Mouse (Mus musculus) embryonic facial prominence, embryonic 14.5 days (tissue): ENCODE measurements at regions not wholly inside any gene's neighbourhood (a gene's known extent, or its start where the extent isn't known, plus 50 kb on each side); places are given as distances from the start of the nearest gene placed in this dataset.

Experiments used
- ATAC-seq: fragments of 200-750 bp; cut with Nextera tagmentation; 2 replicates; pipeline ENCODE4 v1.8.0; 2017; ENCODE audit warnings: low read depth, moderate number of reproducible peaks, moderate TSS enrichment
- DNase-seq: peaks from one replicate; pipeline ENCODE4 v3.0.0-alpha.2; 2015; ENCODE audit warnings: low spot score
- H3K27ac ChIP-seq: fragments of 300-500 bp; sonication (generic); replicated peaks from 2 replicates; pipeline ENCODE4 v1.5.1; 2014; ENCODE audit warnings: low read depth, mild to moderate bottlenecking, low read length, moderate library complexity
- H3K27me3 ChIP-seq: fragments of 300-500 bp; sonication (generic); replicated peaks from 2 replicates; pipeline ENCODE4 v1.6.1; 2014; ENCODE audit warnings: low read length; ENCODE audit not compliant: control insufficient read depth, insufficient read depth
- H3K36me3 ChIP-seq: fragments of 300-500 bp; sonication (generic); 2 replicates; pipeline ENCODE4 v1.6.1; 2014; ENCODE audit warnings: low read length, mixed read lengths; ENCODE audit not compliant: control insufficient read depth, insufficient read depth
- H3K4me1 ChIP-seq: fragments of 300-500 bp; sonication (generic); 2 replicates; pipeline ENCODE4 v1.6.1; 2014; ENCODE audit warnings: antibody characterized with exemption, low read length; ENCODE audit not compliant: control insufficient read depth, insufficient read depth
- H3K4me2 ChIP-seq: fragments of 300-500 bp; sonication (generic); 2 replicates; pipeline ENCODE4 v1.6.1; 2014; ENCODE audit warnings: low read depth, mild to moderate bottlenecking, low read length, moderate library complexity, mixed read lengths
- H3K4me3 ChIP-seq: fragments of 300-500 bp; sonication (generic); 2 replicates; pipeline ENCODE4 v1.5.1; 2014; ENCODE audit warnings: low read depth, mild to moderate bottlenecking, low read length
- H3K9ac ChIP-seq: fragments of 300-500 bp; sonication (generic); 2 replicates; pipeline ENCODE4 v1.6.1; 2014; ENCODE audit warnings: low read depth, mild to moderate bottlenecking, low read length, moderate library complexity, mixed read lengths
- H3K9me3 ChIP-seq: fragments of 300-500 bp; sonication (generic); 2 replicates; pipeline ENCODE4 v1.6.1; 2016; ENCODE audit warnings: low read length; ENCODE audit not compliant: control insufficient read depth
- WGBS: fragments of 180-500 bp; shearing (Covaris S2); extraction: QIAGEN DNeasy Blood & Tissue Kit; methylation state at CpG from one replicate; pipeline ENCODE4 v1.1.7; 2014; 5-methylcytosine and 5-hydroxymethylcytosine counted together

DNA sequence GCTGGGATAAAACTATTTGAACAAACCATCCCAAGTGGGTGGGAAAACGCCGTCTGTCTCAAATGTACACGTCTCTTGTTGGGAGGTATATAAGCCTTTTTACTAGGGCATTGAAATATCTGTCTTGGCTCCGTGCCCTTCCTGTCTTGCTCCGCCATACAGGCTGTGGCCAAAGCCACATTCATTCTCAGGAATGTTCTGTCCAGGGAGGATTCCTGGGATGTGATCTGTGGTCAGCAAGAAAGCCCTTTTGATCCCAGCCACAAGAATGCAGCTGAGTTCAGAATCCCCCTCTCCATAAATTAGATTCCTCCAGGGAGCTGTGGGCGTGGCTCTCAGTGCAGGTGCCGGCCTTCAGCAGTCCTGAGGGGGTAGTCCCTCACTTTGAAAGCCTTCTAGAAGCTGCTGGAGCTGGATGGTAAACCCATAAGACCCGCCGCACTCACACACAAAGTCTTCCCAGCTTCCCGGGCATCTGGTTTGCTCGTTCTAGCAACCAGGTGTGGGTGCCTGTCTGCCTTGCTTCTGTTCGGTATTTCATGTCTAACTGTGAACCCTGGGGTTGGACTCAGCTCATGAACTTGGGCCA, 125.6 kb upstream of the Cdkn3 start:
- Histone ChIP-seq H3K27me3 (no peaks in the 10 kb centered on the region), H3K4me1 (no peaks in the 10 kb centered on the region; the same call in 1 of the 2 replicates), H3K9ac (no peak overlapping the region), H3K4me3 (no peak overlapping the region), H3K36me3 (no peaks in the 10 kb centered on the region), H3K4me2 (no peak overlapping the region), H3K27ac (no peak overlapping the region), H3K9me3 (no peaks in the 10 kb centered on the region)
- DNase-seq (peak; percentile 35), ATAC-seq (no peak)
- 53% methylated on average over 12 of the region's 12 CpGs for WGBS

DNA sequence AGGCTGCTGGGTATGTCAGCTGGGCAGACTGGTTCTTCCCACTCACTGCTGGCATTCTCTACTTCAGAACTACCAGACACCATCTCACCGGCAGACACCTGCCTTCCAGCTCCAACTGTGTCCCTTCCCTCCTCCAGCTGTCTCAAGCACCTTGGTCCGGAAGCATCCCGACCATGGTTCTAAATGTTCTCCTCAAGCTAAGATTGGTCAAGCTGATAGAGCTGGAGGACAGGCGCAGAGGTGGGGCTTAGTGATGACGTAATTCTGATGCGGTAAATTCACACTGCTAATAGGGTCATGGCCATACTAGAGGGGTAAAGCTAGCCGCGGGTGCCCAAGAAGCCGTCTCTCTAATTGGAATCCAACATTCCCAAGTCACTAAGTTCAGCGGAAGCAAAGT, 126.1 kb upstream of the Cdkn3 start:
- ATAC-seq, result no peak
- Histone ChIP-seq H3K9me3 (no peaks in the 10 kb centered on the region), H3K4me2 (no peak overlapping the region), H3K4me3 (no peak overlapping the region), H3K9ac (no peak overlapping the region), H3K27ac (no peak overlapping the region), H3K4me1 (no peaks in the 10 kb centered on the region; the same call in 1 of the 2 replicates), H3K36me3 (no peaks in the 10 kb centered on the region), H3K27me3 (no peaks in the 10 kb centered on the region)
- 85% methylated on average over 10 of the region's 10 CpGs for WGBS
- DNase-seq, result no peak

DNA sequence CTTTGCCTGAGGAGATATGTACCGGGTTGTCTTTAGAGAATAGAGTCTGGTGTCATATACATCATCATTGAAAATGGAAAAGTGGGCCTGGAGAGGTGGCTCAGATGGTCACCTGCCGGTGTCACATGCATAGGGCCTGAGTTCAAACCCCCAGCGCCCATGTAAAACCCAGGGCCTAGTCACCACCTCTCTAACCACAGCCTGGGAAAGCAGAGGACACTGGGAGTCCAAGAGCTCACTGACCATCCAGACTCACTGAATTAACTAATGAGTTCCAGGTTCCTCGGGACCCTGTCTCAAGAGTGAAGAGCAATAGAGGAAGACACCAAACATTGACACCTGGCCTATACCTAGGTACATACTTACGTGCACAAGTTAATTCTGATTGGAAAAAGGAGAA, 132.7 kb upstream of the Cdkn3 start:
- Histone ChIP-seq H3K4me2 (no peak overlapping the region), H3K27me3 (no peaks in the 10 kb centered on the region), H3K9ac (no peak overlapping the region), H3K27ac (no peak overlapping the region), H3K4me1 (peaks cover 4% of the 10 kb centered on the region; the same call in 1 of the 2 replicates), H3K9me3 (no peaks in the 10 kb centered on the region), H3K4me3 (no peak overlapping the region), H3K36me3 (no peaks in the 10 kb centered on the region)
- ATAC-seq, result no peak
- 90% methylated on average over 5 of the region's 5 CpGs for WGBS
- DNase-seq, result no peak

DNA sequence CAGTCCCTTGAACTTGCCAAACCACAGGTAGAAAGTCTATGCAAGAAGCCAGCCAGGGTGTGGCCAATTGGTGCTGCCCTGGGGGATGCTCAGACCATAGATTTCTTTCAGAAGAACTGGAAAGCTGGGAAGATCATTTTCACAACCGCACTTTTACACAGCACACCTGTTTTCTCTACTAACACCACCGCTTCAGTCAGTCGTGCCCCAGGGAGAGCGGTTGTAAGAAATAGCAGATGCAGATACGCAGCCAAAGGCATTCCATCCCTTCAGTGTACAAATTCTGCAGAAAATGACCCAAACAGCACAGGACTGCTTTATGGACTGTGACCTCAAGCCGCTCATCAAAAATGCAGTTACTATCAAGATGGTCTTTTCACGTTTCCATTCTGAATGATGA, 134.6 kb upstream of the Cdkn3 start:
- ATAC-seq (peak; percentile 62; the same call in 1 of the 2 replicates), DNase-seq (peak; percentile 33)
- Histone ChIP-seq H3K4me1 (peaks cover 4% of the 10 kb centered on the region; the same call in 1 of the 2 replicates), H3K4me2 (no peak overlapping the region), H3K27ac (no peak overlapping the region), H3K9me3 (no peaks in the 10 kb centered on the region), H3K4me3 (no peak overlapping the region), H3K36me3 (no peaks in the 10 kb centered on the region), H3K27me3 (no peaks in the 10 kb centered on the region), H3K9ac (no peak overlapping the region)
- 54% methylated on average over 7 of the region's 7 CpGs for WGBS

- Histone ChIP-seq H3K9ac (no peak overlapping the region), H3K36me3 (no peaks in the 10 kb centered on the region), H3K27me3 (no peaks in the 10 kb centered on the region), H3K9me3 (no peaks in the 10 kb centered on the region), H3K4me1 (peaks cover 4% of the 10 kb centered on the region; the same call in 1 of the 2 replicates), H3K4me3 (no peak overlapping the region), H3K27ac (no peak overlapping the region), H3K4me2 (no peak overlapping the region)
- ATAC-seq, result no peak
- WGBS, result 81% methylated on average over 2 of the region's 2 CpGs
- no peak for DNase-seq
These were observed 136.7 kb upstream of the Cdkn3 start for GRCm38 (mm10) chr14:46623645-46624044.

DNA sequence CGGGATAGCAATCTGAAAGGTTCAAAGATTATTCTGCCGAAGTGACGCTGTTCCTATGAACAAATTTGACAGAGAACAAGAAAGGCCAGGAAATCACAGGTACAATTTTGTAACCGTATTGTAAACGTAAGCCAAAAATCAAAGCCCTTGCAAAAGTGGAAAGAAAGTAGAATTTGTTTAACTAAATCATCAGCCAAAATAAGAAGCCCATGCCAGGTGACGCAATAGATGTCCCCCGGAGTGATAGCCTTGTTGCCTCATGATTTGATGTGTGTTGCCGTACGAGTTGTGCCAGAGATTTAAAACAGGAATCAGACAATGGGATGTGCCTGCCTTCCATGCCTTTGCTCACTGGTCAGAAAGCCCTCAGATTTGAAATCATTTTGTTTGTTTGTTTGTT, 144.3 kb upstream of the Cdkn3 start:
- DNase-seq (no peak), ATAC-seq (no peak)
- H3K4me3 ChIP-seq, result no peak overlapping the region
- H3K27ac ChIP-seq, result no peak overlapping the region
- H3K36me3 ChIP-seq, result no peaks in the 10 kb centered on the region
- 74% methylated on average over 9 of the region's 9 CpGs for WGBS
- no peaks in the 10 kb centered on the region for H3K9me3 ChIP-seq
- H3K4me2 ChIP-seq, result no peak overlapping the region
- H3K27me3 ChIP-seq, result no peaks in the 10 kb centered on the region
- peaks cover 1% of the 10 kb centered on the region; the same call in 1 of the 2 replicates for H3K4me1 ChIP-seq
- H3K9ac ChIP-seq, result no peak overlapping the region

DNA sequence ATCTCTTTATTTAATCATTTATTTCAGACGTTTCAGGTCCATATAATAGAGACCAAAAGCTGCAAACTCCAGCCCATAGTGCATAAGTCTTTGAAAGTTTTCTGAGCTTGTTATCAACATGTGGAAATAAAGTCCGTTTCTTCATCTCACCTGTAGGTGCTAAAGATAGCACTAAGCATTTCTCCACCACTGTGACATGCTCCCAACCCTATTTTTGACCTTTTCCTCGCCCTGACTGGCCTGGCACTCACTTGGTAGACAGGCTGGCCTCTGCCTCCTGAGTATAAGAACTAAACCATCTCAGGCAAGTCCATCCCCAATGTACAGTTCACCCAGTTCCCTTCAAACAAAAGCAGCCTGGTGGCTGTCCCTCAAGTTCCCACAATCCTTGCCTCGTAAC, 145.4 kb upstream of the Cdkn3 start:
- no peak for ATAC-seq
- WGBS, result 69% methylated on average over 4 of the region's 4 CpGs
- H3K4me2 ChIP-seq, result no peak overlapping the region

GRCm38 (mm10) chr14:46613748-46614147, 146.6 kb upstream of the Cdkn3 start:
- 47% methylated on average over 4 of the region's 4 CpGs for WGBS
- Histone ChIP-seq H3K36me3 (no peaks in the 10 kb centered on the region), H3K4me2 (no peak overlapping the region), H3K27me3 (no peaks in the 10 kb centered on the region), H3K9ac (no peak overlapping the region), H3K4me3 (no peak overlapping the region), H3K9me3 (no peaks in the 10 kb centered on the region), H3K27ac (no peak overlapping the region), H3K4me1 (peaks cover 12% of the 10 kb centered on the region)
- no peak for DNase-seq
- no peak for ATAC-seq

More for the DNA sequence above, 145.4 kb upstream of the Cdkn3 start:
- Histone ChIP-seq H3K9ac (no peak overlapping the region), H3K27ac (no peak overlapping the region), H3K27me3 (no peaks in the 10 kb centered on the region), H3K9me3 (no peaks in the 10 kb centered on the region), H3K36me3 (no peaks in the 10 kb centered on the region), H3K4me1 (peaks cover 11% of the 10 kb centered on the region), H3K4me3 (no peak overlapping the region)
- no peak for DNase-seq

- Histone ChIP-seq H3K36me3 (no peaks in the 10 kb centered on the region), H3K4me1 (peaks cover 12% of the 10 kb centered on the region), H3K9ac (no peak overlapping the region), H3K9me3 (no peaks in the 10 kb centered on the region), H3K4me3 (no peak overlapping the region), H3K27ac (no peak overlapping the region), H3K4me2 (no peak overlapping the region), H3K27me3 (no peaks in the 10 kb centered on the region)
- DNase-seq (no peak), ATAC-seq (no peak)
- WGBS, result 61% methylated on average over 8 of the region's 8 CpGs
These were observed 147.1 kb upstream of the Cdkn3 start for GRCm38 (mm10) chr14:46613211-46613610.
